Mouse (Mus musculus) small intestine, adult 2 months (tissue): ENCODE measurements around the gene Npat. TPM values are rescaled to one million over a fixed set of nuclear protein-coding genes. Genes with fewer than 3 reads are reported as not detected.

Experiments
- H3K27ac ChIP-seq: fragments of 200-500 bp; 2 replicates; pipeline ENCODE4 v1.5.1; 2012; ENCODE audit warnings: low read depth, low read length, control low read depth, inconsistent platforms; ENCODE audit not compliant: insufficient read depth
- H3K27me3 ChIP-seq: fragments of 200-500 bp; 2 replicates; pipeline ENCODE4 v1.6.1; 2012; ENCODE audit warnings: mild to moderate bottlenecking, moderate library complexity, low read length, inconsistent platforms; ENCODE audit not compliant: control insufficient read depth, insufficient read depth
- H3K36me3 ChIP-seq: fragments of 200-500 bp; 2 replicates; pipeline ENCODE4 v1.6.1; 2012; ENCODE audit warnings: mild to moderate bottlenecking, low read length, control low read depth, inconsistent platforms; ENCODE audit not compliant: control insufficient read depth, insufficient read depth
- H3K4me1 ChIP-seq: fragments of 200-500 bp; 2 replicates; pipeline ENCODE4 v1.6.1; 2012; ENCODE audit warnings: low read length, inconsistent platforms, mixed read lengths; ENCODE audit not compliant: control insufficient read depth, insufficient read depth, insufficient read length
- H3K4me3 ChIP-seq: fragments of 200-500 bp; 2 replicates; pipeline ENCODE4 v1.5.1; 2012; ENCODE audit warnings: low read depth, mild to moderate bottlenecking, control low read depth, inconsistent platforms, low read length, moderate library complexity
- CTCF ChIP-seq: fragments of 200-500 bp; IDR thresholded peaks from 2 replicates; pipeline ENCODE4 v1.5.1; 2012; ENCODE audit warnings: low read depth, mild to moderate bottlenecking, control low read depth, inconsistent platforms, low read length, moderate library complexity, mixed read lengths; ENCODE audit not compliant: insufficient replicate concordance, insufficient read length; ENCODE audit errors: extremely low read depth
- POLR2A ChIP-seq: fragments of 200-500 bp; IDR thresholded peaks from 2 replicates; pipeline ENCODE4 v1.6.1; 2012; ENCODE audit warnings: low read depth, mild to moderate bottlenecking, control low read depth, inconsistent platforms, low read length, moderate library complexity
- WGBS: fragments of 180-500 bp; shearing (Covaris S2); methylation state at CpG from one replicate; pipeline ENCODE4 v1.1.7; 2018; 5-methylcytosine and 5-hydroxymethylcytosine counted together
- polyA plus RNA-seq: library from polyadenylated mRNA; depleted of rRNA; stranded (reverse); fragments of >200 nt; gene quantifications from 2 replicates; pipeline ENCODE4 v1.2.3, GENCODE M21; 2012

Npat gene
- polyA plus RNA-seq, 1 experiment = 0.91 TPM

DNA sequence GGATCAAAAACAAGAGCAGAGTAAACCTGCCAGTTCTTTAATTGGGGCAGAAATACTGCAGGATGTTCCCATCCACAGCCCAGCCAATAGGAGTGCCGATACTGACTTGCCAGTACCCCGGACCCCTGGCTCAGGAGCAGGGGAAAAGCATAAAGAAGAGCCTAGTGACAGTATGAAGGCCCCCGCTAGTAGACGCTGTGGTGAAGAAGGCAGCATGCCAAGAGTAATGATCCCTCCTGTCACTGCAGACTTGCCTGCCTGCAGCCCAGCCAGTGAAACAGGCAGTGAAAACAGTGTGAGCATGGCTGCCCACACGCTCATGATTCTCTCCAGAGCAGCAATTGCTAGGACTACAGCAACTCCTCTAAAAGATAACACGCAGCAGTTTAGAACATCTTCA is 33.8 kb downstream of the Npat start:
- H3K4me1 ChIP-seq = no peaks in the 10 kb centered on the region
- no peak overlapping the region for H3K27ac ChIP-seq
- no peak for TF ChIP-seq POLR2A
- TF ChIP-seq CTCF = no peak
- WGBS = 87% methylated on average over 6 of the region's 6 CpGs
- H3K36me3 ChIP-seq = peaks cover 33% of the 10 kb centered on the region
- H3K27me3 ChIP-seq = no peaks in the 10 kb centered on the region
- H3K4me3 ChIP-seq = no peak overlapping the region

DNA sequence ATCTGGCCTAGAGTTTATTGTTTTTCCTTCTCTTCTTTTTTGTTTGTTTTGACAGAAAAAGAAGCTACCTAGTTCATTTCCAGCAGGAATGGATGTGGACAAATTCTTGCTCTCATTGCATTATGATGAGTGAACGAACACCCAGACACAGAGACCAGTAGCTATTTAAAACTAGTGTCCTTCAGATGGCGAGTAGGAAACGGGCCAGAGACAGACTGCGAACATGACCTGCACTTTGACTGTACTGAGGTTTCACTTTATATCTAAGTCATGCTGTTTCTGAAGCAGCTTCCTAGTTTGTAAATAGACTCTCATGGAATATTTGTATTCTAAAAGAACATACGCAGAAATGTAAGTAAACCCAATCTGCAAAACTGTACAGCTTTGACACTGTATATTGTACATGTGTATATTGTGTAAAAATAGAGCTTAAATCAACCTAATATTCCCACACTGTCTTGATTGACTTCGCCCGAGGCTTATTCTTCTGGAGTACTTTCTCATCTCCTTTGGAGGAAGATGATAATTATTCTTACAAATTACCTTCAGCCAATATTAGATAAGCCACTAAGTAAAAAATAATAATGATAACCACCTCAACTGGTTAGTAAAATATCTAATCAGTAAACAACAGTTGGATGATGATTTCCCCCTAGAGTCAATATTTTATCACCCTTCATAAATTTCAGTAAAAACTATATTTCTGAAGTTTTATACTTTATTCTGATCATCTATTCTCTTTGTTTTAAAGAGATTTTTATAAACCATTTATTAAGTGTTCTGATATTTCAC is 35.9 kb downstream of the Npat start:
- H3K4me3 ChIP-seq = no peak overlapping the region
- H3K4me1 ChIP-seq = no peaks in the 10 kb centered on the region
- peaks cover 26% of the 10 kb centered on the region for H3K36me3 ChIP-seq
- no peaks in the 10 kb centered on the region for H3K27me3 ChIP-seq
- TF ChIP-seq POLR2A (no peak), CTCF (no peak)
- 84% methylated on average over 7 of the region's 7 CpGs for WGBS
- H3K27ac ChIP-seq = no peak overlapping the region

DNA sequence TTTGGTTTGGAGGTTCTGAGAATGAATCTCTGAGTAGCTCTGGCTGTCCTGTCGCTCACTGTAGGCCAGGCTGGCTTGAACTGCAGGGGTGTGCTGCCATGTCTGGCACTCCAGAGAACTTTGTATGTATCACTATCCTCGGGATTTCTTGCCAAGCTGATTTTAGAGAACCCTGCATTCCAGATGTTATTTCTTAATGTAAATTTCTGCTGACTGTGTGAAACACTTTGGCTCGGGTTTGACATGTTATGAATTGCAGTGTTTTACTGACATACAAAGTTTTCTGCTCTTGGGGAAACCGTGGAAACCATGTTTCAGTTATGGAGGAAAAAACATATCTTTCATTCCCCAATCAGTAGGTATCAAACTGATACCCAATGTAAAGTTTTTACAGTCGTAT is 38.9 kb downstream of the Npat start:
- H3K27me3 ChIP-seq = no peaks in the 10 kb centered on the region
- no peaks in the 10 kb centered on the region for H3K4me1 ChIP-seq
- peaks cover 23% of the 10 kb centered on the region for H3K36me3 ChIP-seq
- TF ChIP-seq POLR2A (no peak), CTCF (no peak)
- no peak overlapping the region for H3K4me3 ChIP-seq
- WGBS = 83% methylated on average over 5 of the region's 5 CpGs
- no peak overlapping the region for H3K27ac ChIP-seq

DNA sequence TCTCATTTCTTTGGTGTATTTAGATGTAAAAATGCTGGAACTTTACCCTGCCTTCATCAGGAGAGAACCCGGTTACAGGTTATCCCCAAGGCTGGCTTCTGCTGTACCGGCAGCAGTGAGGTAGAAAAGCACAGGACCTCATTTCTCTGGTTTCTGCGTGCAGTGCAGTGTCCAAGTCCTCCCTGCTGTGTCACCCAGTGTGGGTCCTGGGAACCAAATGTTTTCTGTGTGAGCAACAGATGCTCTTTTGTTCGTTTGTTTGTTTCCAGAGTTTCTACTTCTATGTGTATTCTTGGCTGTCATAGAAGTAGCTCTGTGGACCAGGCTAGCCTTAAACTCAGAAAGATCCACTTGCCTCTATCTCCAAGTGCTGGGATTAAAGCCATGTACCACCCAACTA is 45.0 kb downstream of the Npat start:
- TF ChIP-seq POLR2A (no peak), CTCF (no peak)
- H3K4me1 ChIP-seq = no peaks in the 10 kb centered on the region
- no peaks in the 10 kb centered on the region for H3K27me3 ChIP-seq
- 92% methylated on average over 4 of the region's 4 CpGs for WGBS
- H3K27ac ChIP-seq = no peak overlapping the region
- H3K4me3 ChIP-seq = no peak overlapping the region
- H3K36me3 ChIP-seq = peaks cover 52% of the 10 kb centered on the region

DNA sequence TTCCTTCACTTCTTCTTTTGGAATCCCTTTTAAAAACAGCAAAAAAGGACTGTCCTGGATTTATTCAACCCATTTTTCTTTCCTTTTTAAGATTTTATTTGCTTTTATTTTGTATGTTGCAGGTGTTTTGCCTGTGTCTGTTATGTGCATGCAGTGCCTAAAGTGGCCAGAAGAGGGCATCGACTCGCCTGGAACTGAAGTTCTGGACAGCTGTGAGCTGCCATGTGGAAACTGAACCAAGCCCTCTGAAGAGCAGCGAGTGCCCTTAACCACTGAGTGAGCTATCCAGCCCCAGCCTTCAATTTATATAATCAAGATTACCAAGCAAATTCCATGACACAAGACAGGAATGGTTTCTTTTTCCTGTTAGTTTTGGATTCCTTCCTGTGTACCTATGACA is 57.9 kb downstream of the Npat start:
- Histone ChIP-seq H3K27me3 (no peaks in the 10 kb centered on the region), H3K36me3 (peaks cover 27% of the 10 kb centered on the region), H3K4me3 (no peak overlapping the region), H3K27ac (no peak overlapping the region), H3K4me1 (no peaks in the 10 kb centered on the region)
- peak; percentile 87; the same call in 1 of the 2 replicates for TF ChIP-seq CTCF
- TF ChIP-seq POLR2A = no peak
- WGBS = 6% methylated on average over 3 of the region's 3 CpGs

DNA sequence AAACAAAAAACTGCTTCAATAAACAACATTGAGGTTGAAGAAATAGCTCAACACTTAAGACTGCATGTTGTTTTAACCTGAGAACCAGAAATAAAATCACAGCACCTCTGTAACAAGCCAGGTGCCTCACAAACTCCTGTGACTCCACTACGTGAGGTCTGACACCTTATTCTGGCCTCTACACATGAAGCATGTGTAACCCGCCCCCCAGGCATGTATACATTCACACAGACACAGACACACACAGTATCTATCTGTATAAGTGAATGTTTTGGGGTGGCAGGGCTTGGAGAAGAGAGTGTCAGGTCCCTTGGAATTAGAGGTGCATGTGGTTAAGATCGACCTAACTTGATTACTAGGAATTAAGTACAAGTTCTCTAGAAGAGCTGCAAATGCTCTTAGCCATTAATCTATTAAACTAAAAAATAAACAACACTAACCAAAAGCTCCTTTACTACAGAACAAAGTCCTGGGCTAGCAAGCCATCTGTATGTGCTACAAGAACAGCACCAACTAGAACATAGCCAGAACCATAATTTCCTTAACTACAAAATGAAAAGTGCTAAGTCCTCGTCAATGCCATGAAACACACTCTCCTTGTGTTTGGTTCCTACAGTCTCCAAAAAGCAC is 60.2 kb downstream of the Npat start:
- H3K27ac ChIP-seq = no peak overlapping the region
- no peaks in the 10 kb centered on the region for H3K27me3 ChIP-seq
- 89% methylated on average over 4 of the region's 4 CpGs for WGBS
- TF ChIP-seq CTCF = no peak
- no peak for TF ChIP-seq POLR2A
- H3K36me3 ChIP-seq = peaks cover 19% of the 10 kb centered on the region
- no peak overlapping the region for H3K4me3 ChIP-seq
- no peaks in the 10 kb centered on the region for H3K4me1 ChIP-seq

DNA sequence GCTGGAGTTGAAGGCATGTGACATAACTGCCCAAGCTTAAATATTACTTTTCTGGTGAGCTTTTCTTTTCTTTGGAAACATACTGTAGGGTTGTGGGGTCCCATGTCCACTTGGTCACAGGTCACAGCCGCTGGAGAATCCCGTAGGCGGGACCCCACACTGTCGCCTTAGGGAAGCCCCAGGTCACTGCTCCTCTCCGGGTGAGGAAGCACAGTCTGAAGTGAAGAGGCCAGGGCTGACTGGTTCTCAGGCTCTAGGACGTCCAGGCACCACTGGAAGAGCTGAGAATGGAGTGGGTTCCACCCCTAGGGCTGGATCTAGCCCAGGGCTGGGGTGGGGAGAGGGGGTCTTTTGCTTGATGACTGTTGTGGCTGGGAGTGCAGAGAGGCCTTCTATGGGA is 61.8 kb downstream of the Npat start:
- peaks cover under 1% of the 10 kb centered on the region; the same call in 1 of the 2 replicates for H3K4me1 ChIP-seq
- no peaks in the 10 kb centered on the region for H3K27me3 ChIP-seq
- no peak overlapping the region for H3K4me3 ChIP-seq
- TF ChIP-seq POLR2A = no peak
- no peak for TF ChIP-seq CTCF
- 92% methylated on average over 6 of the region's 6 CpGs for WGBS
- no peak overlapping the region for H3K27ac ChIP-seq
- peaks cover 9% of the 10 kb centered on the region for H3K36me3 ChIP-seq

DNA sequence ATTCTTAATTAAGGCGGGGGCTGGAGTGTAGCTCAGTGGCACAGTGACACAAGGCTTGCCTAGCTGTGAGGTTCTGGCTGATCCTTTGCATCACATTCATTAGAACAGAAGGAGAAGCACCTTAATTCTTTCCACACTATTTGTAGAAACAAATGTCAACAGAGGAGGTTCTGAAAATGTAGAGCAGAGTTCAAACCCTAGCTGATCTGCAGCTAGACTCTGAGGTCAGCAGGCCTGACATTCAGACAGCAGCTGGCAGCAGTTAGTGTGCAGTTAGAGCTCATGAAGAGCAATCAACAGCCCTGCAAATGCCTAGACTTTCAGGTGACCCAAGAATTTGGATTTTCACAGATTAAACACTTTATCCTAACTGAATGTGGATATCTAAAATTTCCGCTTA is 64.7 kb downstream of the Npat start:
- Histone ChIP-seq H3K27me3 (no peaks in the 10 kb centered on the region), H3K4me3 (no peak overlapping the region), H3K4me1 (peaks cover 9% of the 10 kb centered on the region), H3K27ac (no peak overlapping the region), H3K36me3 (peaks cover 4% of the 10 kb centered on the region)
- WGBS = 84% methylated on average over 2 of the region's 2 CpGs
- no peak for TF ChIP-seq POLR2A
- no peak for TF ChIP-seq CTCF
